Mouse (Mus musculus) cerebellum, adult 2 months (tissue): ENCODE measurements around the gene Map3k21.

Experiments used
- CTCF ChIP-seq: fragments of 200-500 bp; IDR thresholded peaks from 2 replicates; pipeline ENCODE4 v1.5.1; 2011; ENCODE audit warnings: low read depth, mild to moderate bottlenecking, control low read depth, low read length, moderate library complexity, borderline replicate concordance; ENCODE audit not compliant: insufficient read depth
- POLR2A ChIP-seq: fragments of 200-500 bp; IDR thresholded peaks from 2 replicates; pipeline ENCODE4 v1.6.1; 2011; ENCODE audit warnings: low read length, control low read depth, borderline replicate concordance; ENCODE audit not compliant: insufficient read depth

- no peak for TF ChIP-seq CTCF
- TF ChIP-seq POLR2A: no peak
Measured at GRCm38 (mm10) chr8:125917013-125917412, 6.8 kb downstream of the Map3k21 start.
